Mouse (Mus musculus) macrophage (primary cell): ENCODE results near the gene Slc12a8. TPM values are rescaled to one million over a fixed set of nuclear protein-coding genes. Genes with fewer than 3 reads are reported as not detected.

Source experiments
- H3K27ac ChIP-seq: fragments of 350-480 bp; formaldehyde crosslinking; 2 replicates; pipeline ENCODE4 v1.9.0; 2021
- H3K36me3 ChIP-seq: fragments of 350-480 bp; formaldehyde crosslinking; 2 replicates; pipeline ENCODE4 v1.9.0; 2021; ENCODE audit errors: inconsistent target
- H3K4me3 ChIP-seq: fragments of 350-480 bp; formaldehyde crosslinking; 2 replicates; pipeline ENCODE4 v1.9.0; 2021; ENCODE audit errors: inconsistent target
- H3K79me2 ChIP-seq: fragments of 350-480 bp; formaldehyde crosslinking; 2 replicates; pipeline ENCODE4 v1.9.0; 2021; ENCODE audit errors: inconsistent target
- WGBS: methylation state at CpG from one replicate; pipeline ENCODE4 v1.1.7; 2026; ENCODE audit warnings: inconsistent platforms; ENCODE audit not compliant: missing documents; 5-methylcytosine and 5-hydroxymethylcytosine counted together
- polyA plus RNA-seq: library from polyadenylated mRNA; stranded (reverse); fragments of 250-400 nt; gene quantifications from 3 replicates; pipeline ENCODE4 v1.2.4, GENCODE M21; 2018; ENCODE audit warnings: inconsistent platforms

Gene Slc12a8
- polyA plus RNA-seq, 1 experiment from 2014 or later = not detected

GRCm38 (mm10) chr16:33655443-33655842, 138.3 kb downstream of the Slc12a8 start:
- Histone ChIP-seq H3K4me3 (no peak overlapping the region), H3K79me2 (no peaks in the 10 kb centered on the region), H3K27ac (no peak overlapping the region), H3K36me3 (no peaks in the 10 kb centered on the region)
- 100% methylated on average over 3 of the region's 3 CpGs for WGBS

- no peaks in the 10 kb centered on the region for H3K36me3 ChIP-seq
- no peak overlapping the region for H3K27ac ChIP-seq
- 48% methylated on average over 3 of the region's 3 CpGs for WGBS
- H3K4me3 ChIP-seq = no peak overlapping the region
- no peaks in the 10 kb centered on the region for H3K79me2 ChIP-seq
Measured at GRCm38 (mm10) chr16:33657191-33657590, 140.1 kb downstream of the Slc12a8 start.

GRCm38 (mm10) chr16:33658121-33658520, 141.0 kb downstream of the Slc12a8 start:
- 100% methylated on average over 3 of the region's 3 CpGs for WGBS
- H3K36me3 ChIP-seq = no peaks in the 10 kb centered on the region
- no peak overlapping the region for H3K27ac ChIP-seq
- H3K79me2 ChIP-seq = no peaks in the 10 kb centered on the region
- H3K4me3 ChIP-seq = no peak overlapping the region

- no peak overlapping the region for H3K27ac ChIP-seq
- H3K36me3 ChIP-seq = no peaks in the 10 kb centered on the region
- no peaks in the 10 kb centered on the region for H3K79me2 ChIP-seq
- no peak overlapping the region for H3K4me3 ChIP-seq
- WGBS = 89% methylated on average over 5 of the region's 5 CpGs
Measured at GRCm38 (mm10) chr16:33659521-33659920, 142.4 kb downstream of the Slc12a8 start.

GRCm38 (mm10) chr16:33660125-33660524, 143.0 kb downstream of the Slc12a8 start:
- WGBS = 89% methylated on average over 5 of the region's 5 CpGs
- H3K79me2 ChIP-seq = no peaks in the 10 kb centered on the region
- H3K36me3 ChIP-seq = no peaks in the 10 kb centered on the region
- H3K4me3 ChIP-seq = no peak overlapping the region
- no peak overlapping the region for H3K27ac ChIP-seq

GRCm38 (mm10) chr16:33662841-33663240, 145.7 kb downstream of the Slc12a8 start:
- 94% methylated on average over 10 of the region's 10 CpGs for WGBS
- Histone ChIP-seq H3K4me3 (no peak overlapping the region), H3K79me2 (no peaks in the 10 kb centered on the region), H3K36me3 (no peaks in the 10 kb centered on the region), H3K27ac (no peak overlapping the region)

- no peaks in the 10 kb centered on the region for H3K79me2 ChIP-seq
- no peaks in the 10 kb centered on the region for H3K36me3 ChIP-seq
- H3K27ac ChIP-seq = no peak overlapping the region
- no peak overlapping the region for H3K4me3 ChIP-seq
- 91% methylated on average over 6 of the region's 6 CpGs for WGBS
Measured at GRCm38 (mm10) chr16:33666226-33666625, 149.1 kb downstream of the Slc12a8 start.

- Histone ChIP-seq H3K79me2 (no peaks in the 10 kb centered on the region), H3K4me3 (no peak overlapping the region), H3K27ac (no peak overlapping the region), H3K36me3 (no peaks in the 10 kb centered on the region)
- 90% methylated on average over 4 of the region's 4 CpGs for WGBS
Measured at GRCm38 (mm10) chr16:33666985-33667538, 149.9 kb downstream of the Slc12a8 start.

GRCm38 (mm10) chr16:33668448-33668847, 151.3 kb downstream of the Slc12a8 start:
- no peak overlapping the region for H3K27ac ChIP-seq
- WGBS = 73% methylated on average over 2 of the region's 2 CpGs
- no peaks in the 10 kb centered on the region for H3K79me2 ChIP-seq
- no peaks in the 10 kb centered on the region for H3K36me3 ChIP-seq
- no peak overlapping the region for H3K4me3 ChIP-seq

GRCm38 (mm10) chr16:33669072-33669471, 151.9 kb downstream of the Slc12a8 start:
- Histone ChIP-seq H3K27ac (no peak overlapping the region), H3K4me3 (no peak overlapping the region), H3K79me2 (no peaks in the 10 kb centered on the region), H3K36me3 (no peaks in the 10 kb centered on the region)
- 93% methylated on average over 1 of the region's 1 CpGs for WGBS

- Histone ChIP-seq H3K79me2 (no peaks in the 10 kb centered on the region), H3K4me3 (no peak overlapping the region), H3K27ac (no peak overlapping the region), H3K36me3 (no peaks in the 10 kb centered on the region)
- WGBS = 86% methylated on average over 3 of the region's 3 CpGs
Measured at GRCm38 (mm10) chr16:33670340-33670739, 153.2 kb downstream of the Slc12a8 start.

GRCm38 (mm10) chr16:33670933-33671332, 153.8 kb downstream of the Slc12a8 start:
- no peaks in the 10 kb centered on the region for H3K36me3 ChIP-seq
- no peak overlapping the region for H3K4me3 ChIP-seq
- 92% methylated on average over 2 of the region's 2 CpGs for WGBS
- H3K79me2 ChIP-seq = no peaks in the 10 kb centered on the region
- no peak overlapping the region for H3K27ac ChIP-seq

GRCm38 (mm10) chr16:33672188-33672587, 155.1 kb downstream of the Slc12a8 start:
- Histone ChIP-seq H3K79me2 (no peaks in the 10 kb centered on the region), H3K27ac (no peak overlapping the region), H3K4me3 (no peak overlapping the region), H3K36me3 (no peaks in the 10 kb centered on the region)
- WGBS = 100% methylated on average over 1 of the region's 4 CpGs

- 96% methylated on average over 4 of the region's 4 CpGs for WGBS
- Histone ChIP-seq H3K79me2 (no peaks in the 10 kb centered on the region), H3K36me3 (no peaks in the 10 kb centered on the region)
Measured at GRCm38 (mm10) chr16:33672643-33673042, 155.5 kb downstream of the Slc12a8 start.

GRCm38 (mm10) chr16:33673530-33674109, 156.5 kb downstream of the Slc12a8 start:
- 97% methylated on average over 14 of the region's 14 CpGs for WGBS
- Histone ChIP-seq H3K36me3 (no peaks in the 10 kb centered on the region), H3K79me2 (no peaks in the 10 kb centered on the region), H3K27ac (no peak overlapping the region), H3K4me3 (no peak overlapping the region)

More at GRCm38 (mm10) chr16:33672643-33673042, 155.5 kb downstream of the Slc12a8 start:
- H3K27ac ChIP-seq = no peak overlapping the region
- no peak overlapping the region for H3K4me3 ChIP-seq
